Mouse (Mus musculus) kidney, adult 11 months (tissue): Measurements from ENCODE around the gene Cs.

Experiments used
- DNase-seq: peaks from one replicate; pipeline ENCODE4 v3.0.0; 2022

Cs gene

GRCm38 (mm10) chr10:128376455-128377211, 39.1 kb downstream of the Cs start, which contains the start of gene Ankrd52:
TSS of gene Ankrd52 (plus strand) at chr10:128377115.
- DNase-seq: peak; percentile 79

- DNase-seq: no peak
Observed at GRCm38 (mm10) chr10:128377222-128377939, 39.8 kb downstream of the Cs start.

GRCm38 (mm10) chr10:128377940-128378448, 40.5 kb downstream of the Cs start:
- no peak for DNase-seq

GRCm38 (mm10) chr10:128378462-128378861, 40.9 kb downstream of the Cs start:
- no peak for DNase-seq

GRCm38 (mm10) chr10:128379260-128379659, 41.7 kb downstream of the Cs start:
- no peak for DNase-seq

- DNase-seq: no peak
Observed at GRCm38 (mm10) chr10:128380565-128380964, 43.0 kb downstream of the Cs start.

- DNase-seq: no peak
Observed at GRCm38 (mm10) chr10:128382482-128382881, 44.9 kb downstream of the Cs start.

GRCm38 (mm10) chr10:128385902-128386301, 48.4 kb downstream of the Cs start:
- DNase-seq: no peak

GRCm38 (mm10) chr10:128388941-128389340, 51.4 kb downstream of the Cs start:
- DNase-seq: no peak

GRCm38 (mm10) chr10:128389570-128389969, 52.0 kb downstream of the Cs start:
- DNase-seq: no peak

GRCm38 (mm10) chr10:128390366-128390765, 52.8 kb downstream of the Cs start:
- DNase-seq: no peak

GRCm38 (mm10) chr10:128391850-128392249, 54.3 kb downstream of the Cs start:
- no peak for DNase-seq

- DNase-seq: no peak
Observed at GRCm38 (mm10) chr10:128396017-128396673, 58.6 kb downstream of the Cs start.

GRCm38 (mm10) chr10:128396716-128397264, 59.3 kb downstream of the Cs start:
- DNase-seq: peak; percentile 48

GRCm38 (mm10) chr10:128397466-128397865, 59.9 kb downstream of the Cs start:
- no peak for DNase-seq

- DNase-seq: peak; percentile 76
Observed at GRCm38 (mm10) chr10:128400338-128400737, 62.8 kb downstream of the Cs start.

GRCm38 (mm10) chr10:128401056-128401455, 63.5 kb downstream of the Cs start, which contains the start of gene Slc39a5:
TSS of gene Slc39a5 (minus strand) at chr10:128401229.
- peak; percentile 47 for DNase-seq

- DNase-seq: no peak
Observed at GRCm38 (mm10) chr10:128401638-128402037, 64.1 kb downstream of the Cs start.

- DNase-seq: no peak
Observed at GRCm38 (mm10) chr10:128403931-128404330, 66.4 kb downstream of the Cs start.

GRCm38 (mm10) chr10:128408591-128409535, 71.3 kb downstream of the Cs start:
- peak; percentile 24 for DNase-seq

GRCm38 (mm10) chr10:128409692-128410559, 72.4 kb downstream of the Cs start:
- peak; percentile 98 for DNase-seq
